Mouse (Mus musculus) G1E (cell line): ENCODE measurements around the gene Dcaf4. TPM values are rescaled to one million over a fixed set of nuclear protein-coding genes. Genes with fewer than 3 reads are reported as not detected.
A peak's percentile ranks its signal among the peaks of the same experiment; 100 is the strongest.

ENCODE experiments used
- ATAC-seq: 2 replicates; pipeline ENCODE4 v1.8.0; 2016; ENCODE audit warnings: mild to moderate bottlenecking; ENCODE audit not compliant: insufficient number of reproducible peaks, poor library complexity, low FRiP score, severe bottlenecking; ENCODE audit errors: extremely low read depth
- DNase-seq: peaks from one replicate; pipeline ENCODE4 v3.0.0; 2012; ENCODE audit warnings: low spot score
- H3K27me3 ChIP-seq: 2 replicates; pipeline ENCODE4 v1.6.1; 2012; ENCODE audit warnings: mild to moderate bottlenecking, low read length, inconsistent platforms; ENCODE audit not compliant: insufficient read depth
- H3K36me3 ChIP-seq: replicated peaks from 2 replicates; pipeline ENCODE3; 2012; ENCODE audit warnings: mild to moderate bottlenecking, inconsistent platforms
- H3K4me1 ChIP-seq: 2 replicates; pipeline ENCODE4 v1.6.1; 2012; ENCODE audit warnings: low read depth, low read length, inconsistent platforms, mixed read lengths; ENCODE audit not compliant: insufficient read depth
- H3K4me3 ChIP-seq: 2 replicates; pipeline ENCODE4 v1.5.1; 2012; ENCODE audit warnings: low read depth, mild to moderate bottlenecking, inconsistent platforms, low read length, moderate library complexity, mixed read lengths
- H3K9me3 ChIP-seq: replicated peaks from 2 replicates; pipeline ENCODE4 v1.6.1; 2012; ENCODE audit warnings: inconsistent platforms
- CTCF ChIP-seq: IDR thresholded peaks from 2 replicates; pipeline ENCODE4 v1.5.1; 2012; ENCODE audit warnings: low read depth, low read length, inconsistent platforms, mixed read lengths
- GATA1 ChIP-seq: IDR thresholded peaks from 2 replicates; pipeline ENCODE4 v1.6.1; 2012; ENCODE audit warnings: borderline replicate concordance, low read length, inconsistent platforms, mixed read lengths
- GATA2 ChIP-seq: IDR thresholded peaks from 2 replicates; pipeline ENCODE4 v1.6.1; 2012; ENCODE audit warnings: low read depth, low read length, inconsistent platforms, borderline replicate concordance
- POLR2AphosphoS5 ChIP-seq: IDR thresholded peaks from 2 replicates; pipeline ENCODE4 v1.6.1; 2012; ENCODE audit warnings: low read depth, low read length, inconsistent platforms; ENCODE audit not compliant: insufficient replicate concordance
- TAL1 ChIP-seq: conservative IDR thresholded peaks from 2 replicates; pipeline ENCODE4 v1.6.1; 2012; ENCODE audit warnings: low read depth, low read length, inconsistent platforms, mixed read lengths
- polyA plus RNA-seq: library from polyadenylated mRNA; stranded (reverse); fragments of >175 nt; gene quantifications from 2 replicates; pipeline ENCODE4 v1.2.3, GENCODE M21; 2012
- total RNA-seq, 2 experiments: library from RNA; stranded (forward) in 1 of 2; stranded (reverse) in 1 of 2; fragments of 200-1000 nt in 1 of 2; fragments of >200 nt in 1 of 2; fragmentation: Nextera tagmentation in 1 of 2; gene quantifications; 2 replicates each; pipeline ENCODE4 v1.2.3; 2014 to 2017

Gene Dcaf4
- total and polyA plus RNA-seq, 3 experiments, result 21.5 to 46.1 (median 31.2) TPM

GRCm38 (mm10) chr12:83517580-83517979 is 2.7 kb upstream of the Dcaf4 start:
- Histone ChIP-seq H3K9me3 (no peaks in the 10 kb centered on the region), H3K4me3 (peak overlapping the region; percentile 10; the same call in 1 of the 2 replicates), H3K36me3 (peaks cover 3% of the 10 kb centered on the region), H3K27me3 (peaks cover 17% of the 10 kb centered on the region), H3K4me1 (peaks cover 77% of the 10 kb centered on the region)
- TF ChIP-seq TAL1, result peak; percentile 55
- TF ChIP-seq GATA1, result no peak
- no peak for DNase-seq
- peak; percentile 15; the same call in 1 of the 2 replicates for ATAC-seq

- Histone ChIP-seq H3K4me3 (peak overlapping the region; percentile 82), H3K27me3 (no peaks in the 10 kb centered on the region), H3K4me1 (peaks cover 88% of the 10 kb centered on the region), H3K36me3 (peaks cover 29% of the 10 kb centered on the region), H3K9me3 (no peaks in the 10 kb centered on the region)
- no peak for DNase-seq
- TF ChIP-seq TAL1, result no peak
- no peak for TF ChIP-seq GATA1
- TF ChIP-seq POLR2AphosphoS5, result no peak
- TF ChIP-seq GATA2, result no peak
- TF ChIP-seq CTCF, result no peak
- no peak for ATAC-seq
Measured at GRCm38 (mm10) chr12:83521083-83521482, 817 bp downstream of the Dcaf4 start.

GRCm38 (mm10) chr12:83523056-83523455 is 2.8 kb downstream of the Dcaf4 start:
- H3K4me3 ChIP-seq, result no peak overlapping the region
- H3K36me3 ChIP-seq, result peaks cover 48% of the 10 kb centered on the region
- peaks cover 84% of the 10 kb centered on the region for H3K4me1 ChIP-seq
- no peaks in the 10 kb centered on the region for H3K9me3 ChIP-seq
- no peak for TF ChIP-seq TAL1
- no peak for TF ChIP-seq GATA1
- no peak for TF ChIP-seq POLR2AphosphoS5
- no peak for TF ChIP-seq GATA2
- no peak for TF ChIP-seq CTCF
- ATAC-seq, result no peak
- H3K27me3 ChIP-seq, result no peaks in the 10 kb centered on the region
- DNase-seq, result no peak

GRCm38 (mm10) chr12:83523892-83524291 is 3.6 kb downstream of the Dcaf4 start:
- peaks cover 81% of the 10 kb centered on the region for H3K4me1 ChIP-seq

GRCm38 (mm10) chr12:83524329-83524728 is 4.1 kb downstream of the Dcaf4 start:
- H3K9me3 ChIP-seq, result no peaks in the 10 kb centered on the region
- no peaks in the 10 kb centered on the region for H3K27me3 ChIP-seq
- H3K4me3 ChIP-seq, result no peak overlapping the region
- TF ChIP-seq POLR2AphosphoS5 (no peak), GATA1 (no peak), CTCF (no peak), GATA2 (no peak), TAL1 (no peak)
- DNase-seq (no peak), ATAC-seq (no peak)
- H3K36me3 ChIP-seq, result peaks cover 60% of the 10 kb centered on the region
- peaks cover 77% of the 10 kb centered on the region for H3K4me1 ChIP-seq

More at GRCm38 (mm10) chr12:83523892-83524291, 3.6 kb downstream of the Dcaf4 start:
- Histone ChIP-seq H3K36me3 (peaks cover 56% of the 10 kb centered on the region), H3K27me3 (no peaks in the 10 kb centered on the region), H3K4me3 (no peak overlapping the region), H3K9me3 (no peaks in the 10 kb centered on the region)
- TF ChIP-seq GATA1 (no peak), GATA2 (no peak), TAL1 (no peak), CTCF (no peak)
- DNase-seq, result no peak
- ATAC-seq, result no peak

- H3K4me3 ChIP-seq, result peak overlapping the region; percentile 54; the same call in 1 of the 2 replicates
- ATAC-seq, result no peak
Measured at GRCm38 (mm10) chr12:83525822-83526544, 5.7 kb downstream of the Dcaf4 start.

GRCm38 (mm10) chr12:83527816-83528215 is 7.5 kb downstream of the Dcaf4 start:
- TF ChIP-seq TAL1 (no peak), POLR2AphosphoS5 (no peak), CTCF (no peak), GATA2 (no peak), GATA1 (no peak)
- Histone ChIP-seq H3K4me1 (peaks cover 53% of the 10 kb centered on the region), H3K36me3 (peaks cover 88% of the 10 kb centered on the region)

More at GRCm38 (mm10) chr12:83525822-83526544, 5.7 kb downstream of the Dcaf4 start:
- H3K4me1 ChIP-seq, result peaks cover 66% of the 10 kb centered on the region
- no peaks in the 10 kb centered on the region for H3K9me3 ChIP-seq
- H3K36me3 ChIP-seq, result peaks cover 73% of the 10 kb centered on the region
- H3K27me3 ChIP-seq, result no peaks in the 10 kb centered on the region
- no peak for TF ChIP-seq TAL1
- no peak for TF ChIP-seq GATA2
- TF ChIP-seq GATA1, result no peak
- TF ChIP-seq POLR2AphosphoS5, result no peak
- no peak for TF ChIP-seq CTCF
- DNase-seq, result peak; percentile 57

More at GRCm38 (mm10) chr12:83527816-83528215, 7.5 kb downstream of the Dcaf4 start:
- DNase-seq (no peak), ATAC-seq (no peak)
- Histone ChIP-seq H3K4me3 (no peak overlapping the region), H3K9me3 (no peaks in the 10 kb centered on the region), H3K27me3 (no peaks in the 10 kb centered on the region)
